Mouse (Mus musculus): Measurements from ENCODE around the gene Ecm1. TPM values are rescaled to one million over a fixed set of nuclear protein-coding genes. Genes with fewer than 3 reads are reported as not detected.
"Not testable (repeated sequence)": the region's sequence is repeated elsewhere in the genome, so short reads cannot be mapped to it uniquely, and the experiment has no call there.

Ecm1 gene
- polyA plus RNA-seq, 1 experiment from 2014 or later = 15.3 TPM

DNA sequence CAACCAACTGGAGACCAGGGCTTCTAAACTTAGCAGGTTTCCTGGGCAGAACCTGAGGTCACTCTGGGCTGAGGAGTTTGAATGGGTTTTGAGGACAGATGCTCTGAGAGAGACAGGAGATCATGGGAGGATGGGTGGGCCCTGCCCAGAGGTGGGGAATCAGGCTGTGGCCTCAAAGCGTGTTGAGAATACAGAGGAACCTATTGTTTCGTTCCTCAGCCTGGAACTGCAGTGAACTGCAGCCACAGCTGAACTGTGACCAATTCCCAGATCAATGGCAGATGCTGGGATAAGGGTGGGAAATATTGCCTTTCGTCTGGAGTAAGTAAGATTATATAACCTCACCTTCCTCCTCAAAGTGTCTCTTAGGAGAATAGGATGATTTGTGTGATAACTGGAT lies 43.6 kb downstream of the Ecm1 start:
- H3K4me1 ChIP-seq (ENCODE audit: control insufficient read depth, insufficient read depth, low read length) = peaks cover 28% of the 10 kb centered on the region; the same call in 1 of the 2 replicates
- no peak for ATAC-seq
- no peak overlapping the region for H3K4me3 ChIP-seq (ENCODE audit: low read length)
- H3K36me3 ChIP-seq (ENCODE audit: control insufficient read depth, insufficient read depth, low read length) = no peaks in the 10 kb centered on the region
- 41% methylated on average over 3 of the region's 3 CpGs for WGBS
- no peak overlapping the region for H3K4me2 ChIP-seq (ENCODE audit: low read depth, low read length)
- H3K9ac ChIP-seq (ENCODE audit: low read depth, low read length) = no peak overlapping the region
- no peaks in the 10 kb centered on the region for H3K27me3 ChIP-seq (replicated peaks; ENCODE audit: control insufficient read depth, insufficient read depth, low read length)
- no peaks in the 10 kb centered on the region for H3K9me3 ChIP-seq (ENCODE audit: control insufficient read depth, low read length)
- no peak overlapping the region for H3K27ac ChIP-seq (ENCODE audit: low read length)

DNA sequence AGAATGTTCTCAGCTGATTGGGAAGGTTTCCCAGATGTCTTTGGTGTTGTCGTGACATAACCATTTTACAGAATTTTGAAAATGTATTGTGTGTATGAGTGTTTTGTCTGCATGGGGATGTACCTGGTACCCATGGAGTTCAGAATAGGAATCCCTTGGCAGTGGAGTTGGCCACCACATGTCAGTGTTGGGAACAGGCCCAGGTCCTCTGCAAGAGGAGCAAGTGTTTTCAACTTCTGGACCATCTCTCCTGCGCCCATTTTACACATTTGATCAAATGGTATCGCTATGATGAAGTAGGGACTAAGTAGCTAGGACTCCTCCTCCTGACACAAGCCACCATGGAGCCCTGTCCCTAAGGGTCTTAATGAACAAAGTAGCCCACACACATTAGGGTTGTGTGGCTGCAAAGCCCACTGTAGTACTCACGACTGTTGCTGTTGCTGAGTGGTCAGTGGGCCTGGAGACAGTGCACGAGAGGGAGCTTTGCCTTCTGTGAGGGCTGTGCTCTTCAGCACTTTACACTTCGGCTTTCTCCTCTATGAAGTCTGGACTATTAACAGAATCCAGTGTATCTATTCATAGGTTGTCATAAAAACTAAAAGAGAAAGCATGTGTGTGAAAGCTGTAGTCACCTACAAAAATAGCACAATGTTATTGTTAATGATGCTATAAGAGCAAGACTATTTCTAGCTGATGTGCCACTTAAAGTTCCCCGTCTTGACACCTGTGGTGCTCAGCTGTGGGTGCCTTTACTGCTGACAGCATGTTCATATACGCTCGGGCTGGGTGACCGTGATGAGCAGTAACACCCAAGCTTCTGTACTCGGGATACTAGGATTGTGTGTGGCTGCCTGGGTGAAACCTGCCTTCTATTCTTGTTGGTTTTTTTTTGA lies 44.3 kb downstream of the Ecm1 start:
- no peak for ATAC-seq
- no peak overlapping the region for H3K9ac ChIP-seq (ENCODE audit: low read depth, low read length)
- H3K9me3 ChIP-seq (ENCODE audit: control insufficient read depth, low read length) = no peaks in the 10 kb centered on the region
- H3K36me3 ChIP-seq (ENCODE audit: control insufficient read depth, insufficient read depth, low read length) = no peaks in the 10 kb centered on the region
- WGBS = 84% methylated on average over 11 of the region's 11 CpGs
- peaks cover 23% of the 10 kb centered on the region for H3K4me1 ChIP-seq (ENCODE audit: control insufficient read depth, insufficient read depth, low read length)
- no peak overlapping the region for H3K27ac ChIP-seq (ENCODE audit: low read length)
- H3K4me3 ChIP-seq (ENCODE audit: low read length) = no peak overlapping the region
- H3K27me3 ChIP-seq (replicated peaks; ENCODE audit: control insufficient read depth, insufficient read depth, low read length) = no peaks in the 10 kb centered on the region
- H3K4me2 ChIP-seq (ENCODE audit: low read depth, low read length) = no peak overlapping the region

GRCm38 (mm10) chr3:95693821-95694807 lies 45.3 kb downstream of the Ecm1 start:
- Histone ChIP-seq H3K4me2 (ENCODE audit: low read depth, low read length) (no peak overlapping the region), H3K9ac (ENCODE audit: low read depth, low read length) (no peak overlapping the region), H3K4me3 (ENCODE audit: low read length) (no peak overlapping the region), H3K27me3 (replicated peaks; ENCODE audit: control insufficient read depth, insufficient read depth, low read length) (no peaks in the 10 kb centered on the region), H3K9me3 (ENCODE audit: control insufficient read depth, low read length) (no peaks in the 10 kb centered on the region), H3K27ac (ENCODE audit: low read length) (no peak overlapping the region), H3K4me1 (ENCODE audit: control insufficient read depth, insufficient read depth, low read length) (peaks cover 27% of the 10 kb centered on the region), H3K36me3 (ENCODE audit: control insufficient read depth, insufficient read depth, low read length) (no peaks in the 10 kb centered on the region)
- peak; percentile 61 for ATAC-seq
- 59% methylated on average over 11 of the region's 11 CpGs for WGBS

GRCm38 (mm10) chr3:95692677-95693076 lies 46.7 kb downstream of the Ecm1 start:
- no peak overlapping the region for H3K4me2 ChIP-seq (ENCODE audit: low read depth, low read length)
- H3K27ac ChIP-seq (ENCODE audit: low read length) = no peak overlapping the region
- no peak for ATAC-seq
- H3K4me3 ChIP-seq (ENCODE audit: low read length) = no peak overlapping the region
- H3K9ac ChIP-seq (ENCODE audit: low read depth, low read length) = no peak overlapping the region
- H3K4me1 ChIP-seq (ENCODE audit: control insufficient read depth, insufficient read depth, low read length) = peaks cover 32% of the 10 kb centered on the region
- WGBS = 68% methylated on average over 6 of the region's 6 CpGs
- no peaks in the 10 kb centered on the region for H3K27me3 ChIP-seq (replicated peaks; ENCODE audit: control insufficient read depth, insufficient read depth, low read length)
- no peaks in the 10 kb centered on the region for H3K36me3 ChIP-seq (ENCODE audit: control insufficient read depth, insufficient read depth, low read length)
- no peaks in the 10 kb centered on the region for H3K9me3 ChIP-seq (ENCODE audit: control insufficient read depth, low read length)

DNA sequence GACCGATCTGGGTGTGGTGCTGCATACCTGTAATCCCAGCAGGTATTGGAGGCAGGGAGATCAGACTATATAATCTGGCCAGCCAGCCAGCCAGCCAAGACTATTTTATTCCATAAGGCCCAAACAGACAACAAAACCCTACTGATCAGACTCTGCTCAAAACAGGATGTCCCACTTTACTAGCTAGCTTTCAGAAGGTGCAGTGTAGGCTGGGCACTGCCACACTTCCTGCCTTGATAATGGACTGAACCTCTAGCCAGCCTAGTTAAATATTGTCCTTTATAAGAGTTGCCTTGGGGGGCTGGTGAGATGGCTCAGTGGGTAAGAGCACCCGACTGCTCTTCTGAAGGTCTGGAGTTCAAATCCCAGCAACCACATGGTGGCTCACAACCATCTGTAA lies 48.8 kb downstream of the Ecm1 start:
- not testable (repeated sequence) for ATAC-seq; H3K4me3 ChIP-seq (ENCODE audit: low read length); H3K9ac ChIP-seq (ENCODE audit: low read depth, low read length); H3K27ac ChIP-seq (ENCODE audit: low read length); H3K9me3 ChIP-seq (ENCODE audit: control insufficient read depth, low read length); H3K36me3 ChIP-seq (ENCODE audit: control insufficient read depth, insufficient read depth, low read length); H3K4me2 ChIP-seq (ENCODE audit: low read depth, low read length); H3K27me3 ChIP-seq (replicated peaks; ENCODE audit: control insufficient read depth, insufficient read depth, low read length)
- H3K4me1 ChIP-seq (ENCODE audit: control insufficient read depth, insufficient read depth, low read length) = peaks cover 36% of the 10 kb centered on the region
- WGBS = 94% methylated on average over 2 of the region's 2 CpGs

GRCm38 (mm10) chr3:95689940-95690339 lies 49.4 kb downstream of the Ecm1 start:
- WGBS = 32% methylated on average over 2 of the region's 2 CpGs
- no peak overlapping the region for H3K9ac ChIP-seq (ENCODE audit: low read depth, low read length)

DNA sequence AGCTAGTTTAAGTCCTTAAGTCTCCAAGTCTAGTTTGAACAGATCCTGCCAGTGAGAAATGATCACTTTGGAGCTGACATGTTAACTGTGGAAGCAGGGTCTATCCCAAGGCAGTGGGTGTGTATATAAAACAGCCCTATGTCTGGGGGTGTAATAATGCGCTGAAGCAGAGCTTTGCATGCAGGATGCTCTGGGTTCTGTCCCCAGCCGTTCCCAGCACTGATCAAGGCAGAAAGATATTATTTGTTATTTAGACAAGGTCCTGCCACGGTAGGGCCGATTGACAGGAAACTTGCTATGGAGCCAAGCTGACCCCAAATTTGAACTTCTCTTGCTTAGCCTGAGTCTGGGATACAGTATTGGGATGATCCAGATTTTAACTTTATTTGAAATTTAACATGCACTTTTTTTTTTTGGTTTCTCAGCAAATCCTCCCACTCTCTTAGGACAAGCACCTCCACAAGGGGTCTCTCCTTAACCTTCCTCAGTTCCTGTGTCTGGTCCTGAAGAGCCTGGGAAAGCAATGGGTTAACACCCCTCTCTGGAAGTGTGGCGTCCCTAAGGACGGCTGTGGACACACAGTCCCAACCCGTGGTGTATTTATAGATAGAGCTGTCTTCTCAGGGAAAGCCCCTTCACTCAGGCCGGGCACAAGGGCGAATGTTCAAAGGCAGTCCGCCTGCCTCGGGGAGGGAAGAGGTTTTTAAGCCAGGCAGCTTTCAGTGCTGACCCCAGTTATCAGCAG lies 50.0 kb downstream of the Ecm1 start:
- Histone ChIP-seq H3K4me1 (ENCODE audit: control insufficient read depth, insufficient read depth, low read length) (peaks cover 33% of the 10 kb centered on the region), H3K9me3 (ENCODE audit: control insufficient read depth, low read length) (no peaks in the 10 kb centered on the region), H3K4me2 (ENCODE audit: low read depth, low read length) (0 out of 2 replicates have a peak overlapping the region, but pooled peaks have one; percentile 20), H3K9ac (ENCODE audit: low read depth, low read length) (no peak overlapping the region), H3K27me3 (replicated peaks; ENCODE audit: control insufficient read depth, insufficient read depth, low read length) (no peaks in the 10 kb centered on the region), H3K4me3 (ENCODE audit: low read length) (no peak overlapping the region), H3K36me3 (ENCODE audit: control insufficient read depth, insufficient read depth, low read length) (no peaks in the 10 kb centered on the region), H3K27ac (ENCODE audit: low read length) (0 out of 2 replicates have a peak overlapping the region, but pooled peaks have one; percentile 49)
- ATAC-seq = no peak
- WGBS = 23% methylated on average over 11 of the region's 11 CpGs

More at GRCm38 (mm10) chr3:95689940-95690339, 49.4 kb downstream of the Ecm1 start:
- H3K36me3 ChIP-seq (ENCODE audit: control insufficient read depth, insufficient read depth, low read length) = no peaks in the 10 kb centered on the region
- H3K27ac ChIP-seq (ENCODE audit: low read length) = 0 out of 2 replicates have a peak overlapping the region, but pooled peaks have one; percentile 49
- H3K4me3 ChIP-seq (ENCODE audit: low read length) = no peak overlapping the region
- H3K9me3 ChIP-seq (ENCODE audit: control insufficient read depth, low read length) = no peaks in the 10 kb centered on the region
- H3K4me1 ChIP-seq (ENCODE audit: control insufficient read depth, insufficient read depth, low read length) = peaks cover 34% of the 10 kb centered on the region
- no peak for ATAC-seq
- 0 out of 2 replicates have a peak overlapping the region, but pooled peaks have one; percentile 20 for H3K4me2 ChIP-seq (ENCODE audit: low read depth, low read length)
- no peaks in the 10 kb centered on the region for H3K27me3 ChIP-seq (replicated peaks; ENCODE audit: control insufficient read depth, insufficient read depth, low read length)

GRCm38 (mm10) chr3:95687524-95688421 lies 51.6 kb downstream of the Ecm1 start, which contains the start of gene Adamtsl4:
Gene Adamtsl4, minus strand, starts transcription at chr3:95687917.
- ATAC-seq = peak; percentile 72
- H3K9me3 ChIP-seq (ENCODE audit: control insufficient read depth, low read length) = no peaks in the 10 kb centered on the region
- peaks cover 27% of the 10 kb centered on the region for H3K4me1 ChIP-seq (ENCODE audit: control insufficient read depth, insufficient read depth, low read length)
- peak within 1 kb of the TSS; percentile 85 for H3K27ac ChIP-seq (ENCODE audit: low read length)
- WGBS = 4% methylated on average over 50 of the region's 50 CpGs
- no peaks in the 10 kb centered on the region for H3K36me3 ChIP-seq (ENCODE audit: control insufficient read depth, insufficient read depth, low read length)
- H3K9ac ChIP-seq (ENCODE audit: low read depth, low read length) = peak within 1 kb of the TSS; percentile 75
- H3K27me3 ChIP-seq (replicated peaks; ENCODE audit: control insufficient read depth, insufficient read depth, low read length) = no peaks in the 10 kb centered on the region
- H3K4me2 ChIP-seq (ENCODE audit: low read depth, low read length) = peak within 1 kb of the TSS; percentile 96
- peak within 1 kb of the TSS; percentile 52 for H3K4me3 ChIP-seq (ENCODE audit: low read length)
